Mouse (Mus musculus) adrenal gland (tissue): ENCODE measurements at regions not wholly inside any gene's neighbourhood (a gene's known extent, or its start where the extent isn't known, plus 50 kb on each side); places are given as distances from the start of the nearest gene placed in this dataset.

Experiments used
- intact Hi-C: fragments of 180-260 bp; cut with DNase I; formaldehyde crosslinking; loops from one replicate; pipeline ENCODE4 v1.15.1; 2025

DNA sequence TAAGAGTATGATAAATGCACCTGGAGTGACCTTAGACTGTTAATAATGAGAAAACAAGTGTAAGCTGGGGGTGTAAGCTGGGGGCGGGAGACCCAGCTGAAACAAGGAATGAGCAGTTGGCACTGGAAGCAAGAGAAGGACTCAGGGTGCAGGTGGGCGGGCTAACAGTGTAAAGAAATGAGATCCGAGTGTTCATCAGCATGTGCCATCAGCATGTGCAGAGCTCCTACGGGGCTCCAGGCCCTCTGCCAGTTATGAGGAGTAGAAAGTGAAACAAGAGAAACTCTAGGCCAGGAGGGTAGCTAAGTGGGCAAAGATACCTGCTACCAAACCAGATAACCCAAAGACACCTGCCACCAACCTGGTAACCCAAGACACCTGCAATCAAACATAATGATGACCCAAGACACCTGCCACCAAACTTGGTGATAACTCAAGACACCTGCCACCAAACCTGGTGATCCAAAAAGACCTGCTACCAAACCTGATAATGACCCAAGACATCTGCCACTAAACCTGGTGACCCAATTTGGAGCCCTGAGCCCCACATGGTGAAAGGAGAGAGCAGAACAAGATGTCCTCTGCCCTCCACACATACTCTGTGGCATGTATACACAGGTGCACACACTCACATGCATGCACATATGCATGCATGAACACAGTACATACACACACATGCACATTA is 120.1 kb upstream of the Ctnnb1 start:
- intact Hi-C loops: no loop called here

DNA sequence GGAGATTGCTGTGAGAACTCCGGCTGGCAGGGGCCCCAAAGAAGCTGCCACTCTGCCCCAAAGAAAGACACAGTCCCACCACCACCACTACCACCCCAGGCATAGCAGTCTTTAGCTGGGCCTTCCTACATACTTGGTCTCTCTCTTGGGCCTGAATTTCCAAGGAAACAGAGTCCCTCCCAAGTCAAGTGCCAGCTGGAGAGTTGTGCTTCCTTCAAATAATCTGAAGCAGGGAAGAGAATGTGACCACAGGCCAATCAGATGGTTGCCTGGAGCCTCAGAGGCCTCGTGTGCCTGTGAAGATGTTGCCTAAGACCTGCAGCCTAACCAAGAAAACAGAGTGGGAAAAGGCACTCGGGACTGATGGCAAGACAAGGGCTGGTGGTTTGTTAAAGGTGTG is 117.5 kb upstream of the Ctnnb1 start:
- intact Hi-C loops: no loop called here

DNA sequence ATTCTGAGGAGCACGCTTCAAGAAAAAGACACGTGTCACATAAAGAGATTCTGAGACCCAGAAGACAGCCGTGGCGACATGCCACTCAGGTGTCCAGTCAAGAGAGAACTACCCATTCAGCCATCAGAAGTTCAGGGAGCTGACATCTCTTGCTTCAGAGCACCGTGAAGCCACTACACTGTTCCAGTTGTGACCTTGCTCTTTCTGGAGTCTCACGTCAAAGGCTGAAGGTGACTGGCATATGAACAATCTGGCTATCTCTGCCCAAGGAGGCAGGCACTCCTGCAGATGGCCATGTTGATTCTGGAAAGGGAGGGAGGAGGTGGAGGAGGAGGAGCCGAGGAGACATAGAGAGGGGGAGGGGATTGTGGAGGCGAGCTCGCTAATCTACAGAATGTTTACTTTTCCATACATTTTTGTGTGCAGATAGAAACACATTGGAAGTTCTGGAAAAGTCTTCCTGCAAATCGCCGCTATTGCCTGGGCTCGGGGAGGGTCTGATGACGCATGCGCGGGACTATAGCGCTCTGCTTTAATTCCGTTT is 116.3 kb upstream of the Ctnnb1 start:
- intact Hi-C loops: no loop called here

DNA sequence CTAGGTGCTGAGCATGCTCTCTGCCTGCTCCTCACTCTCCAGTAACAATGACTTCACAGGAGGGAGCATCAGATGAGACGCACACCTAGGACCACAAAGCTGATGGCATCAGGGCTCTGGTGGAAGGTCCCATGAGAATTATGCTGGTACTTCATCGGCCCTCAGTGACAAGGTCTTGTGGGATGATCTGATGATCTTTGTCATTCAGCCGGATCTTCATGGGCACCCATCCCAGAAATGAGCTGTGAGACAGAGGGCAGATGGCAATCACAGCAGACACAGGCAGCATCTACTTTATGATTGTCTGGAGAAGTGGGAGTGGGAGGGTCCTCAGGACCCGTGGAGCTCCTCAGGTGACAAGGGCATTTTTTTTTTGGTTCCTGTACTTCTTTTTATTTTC is 114.7 kb upstream of the Ctnnb1 start:
- intact Hi-C loops: no loop called here

DNA sequence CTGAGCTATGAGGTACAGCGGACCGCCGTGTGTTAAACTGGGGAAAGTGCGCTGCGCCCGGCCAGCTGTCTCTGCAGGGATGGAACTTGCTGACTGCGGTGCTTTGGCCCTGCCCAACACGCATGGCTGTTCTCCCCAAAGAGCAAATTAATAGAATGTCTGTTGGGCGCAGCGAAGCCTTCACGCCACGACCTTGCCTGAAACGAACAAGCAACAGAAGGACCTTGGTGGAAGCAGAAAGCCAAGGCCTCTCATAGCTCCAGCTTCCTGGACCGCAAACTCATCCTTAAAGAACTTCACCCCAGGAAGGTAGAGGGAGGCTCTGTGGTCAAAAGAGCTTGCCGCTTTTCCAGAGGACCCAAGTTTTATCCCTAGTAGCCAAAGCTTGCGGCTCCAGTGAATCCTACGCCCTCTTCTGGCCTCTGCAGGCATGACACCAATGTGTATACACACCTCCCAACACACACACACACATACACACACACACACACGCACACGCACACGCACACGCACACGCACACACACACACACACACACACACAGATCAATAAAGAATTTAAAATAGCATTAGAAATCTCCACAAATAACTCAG is 110.2 kb upstream of the Ctnnb1 start:
- intact Hi-C loops: no loop called here

DNA sequence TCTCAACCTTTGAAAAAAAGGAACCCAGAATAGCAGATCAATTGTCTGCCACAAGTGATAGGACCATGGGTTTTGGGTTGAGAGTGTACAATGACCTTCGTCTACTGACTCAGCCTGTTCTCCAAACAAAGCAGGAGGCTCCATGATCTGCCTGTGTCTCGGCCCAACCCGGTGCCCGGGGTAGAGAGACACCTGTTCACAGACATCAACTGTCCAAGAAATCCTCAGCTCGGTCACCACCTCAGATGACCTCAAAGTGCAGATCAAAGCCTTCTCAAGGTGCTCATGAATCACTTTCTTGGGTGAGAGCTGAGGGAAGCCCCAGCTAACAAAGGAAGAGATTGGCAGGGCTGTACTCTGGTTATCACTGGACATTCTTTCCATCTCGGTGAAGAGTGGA is 108.1 kb upstream of the Ctnnb1 start:
- intact Hi-C loops: no loop called here

DNA sequence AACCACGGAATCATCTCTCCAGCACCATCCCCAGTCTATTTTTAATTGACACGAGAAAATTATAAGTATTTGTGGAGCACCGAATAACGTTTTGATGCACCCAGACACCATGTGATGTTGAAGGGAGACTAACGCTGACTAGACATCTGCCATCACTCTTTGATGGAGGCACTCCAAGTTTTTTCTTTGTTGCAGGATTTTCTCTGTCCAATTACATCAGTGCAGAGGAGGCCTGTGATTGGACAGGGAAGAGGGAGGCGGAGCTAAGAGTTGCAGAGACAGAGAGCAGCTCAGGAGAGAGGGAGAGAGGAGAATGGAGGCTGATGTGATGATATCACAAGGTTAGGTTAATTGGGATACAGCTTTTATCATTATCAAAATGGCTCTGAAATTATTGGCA is 105.6 kb upstream of the Ctnnb1 start:
- intact Hi-C loops: no loop called here

DNA sequence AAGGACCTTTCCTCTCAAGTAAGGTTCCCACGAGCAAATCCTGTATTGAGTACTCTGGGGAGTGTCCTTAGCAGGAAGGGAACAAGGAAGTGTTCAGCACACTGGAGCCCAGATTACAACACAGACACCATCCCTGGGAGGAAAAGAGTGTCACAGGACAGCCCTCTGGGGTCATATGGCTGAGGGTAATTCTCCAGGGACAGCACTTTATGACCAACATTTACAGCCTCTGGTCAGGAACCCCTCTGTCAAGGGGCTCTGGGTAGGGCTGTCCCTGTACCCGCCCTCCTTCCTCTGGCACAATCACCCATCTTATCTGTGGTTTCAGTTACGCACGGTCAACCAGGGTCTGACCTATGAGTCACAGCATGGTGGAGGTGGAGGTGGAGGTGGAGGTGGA is 102.8 kb upstream of the Ctnnb1 start:
- intact Hi-C loops: no loop called here

DNA sequence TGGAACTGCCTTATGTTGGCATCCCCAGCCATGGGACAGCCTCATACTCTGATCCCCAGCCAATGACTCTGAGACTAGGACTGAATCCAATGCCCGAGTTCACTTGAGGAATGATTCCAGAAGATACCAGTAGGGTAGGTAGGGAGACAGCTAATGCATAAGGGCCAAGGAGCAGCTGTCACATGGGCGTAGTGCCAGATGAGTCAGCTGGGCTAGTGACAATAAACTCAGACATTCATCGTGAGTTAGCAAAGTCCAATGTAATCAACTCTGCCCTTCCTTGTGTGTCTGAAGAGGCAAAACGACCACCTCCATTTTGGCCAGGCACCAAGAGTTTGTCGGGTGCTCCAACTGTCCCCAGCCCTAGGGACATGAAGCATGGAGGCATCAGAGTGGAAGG is 98.5 kb upstream of the Ctnnb1 start:
- intact Hi-C loops: no loop called here

DNA sequence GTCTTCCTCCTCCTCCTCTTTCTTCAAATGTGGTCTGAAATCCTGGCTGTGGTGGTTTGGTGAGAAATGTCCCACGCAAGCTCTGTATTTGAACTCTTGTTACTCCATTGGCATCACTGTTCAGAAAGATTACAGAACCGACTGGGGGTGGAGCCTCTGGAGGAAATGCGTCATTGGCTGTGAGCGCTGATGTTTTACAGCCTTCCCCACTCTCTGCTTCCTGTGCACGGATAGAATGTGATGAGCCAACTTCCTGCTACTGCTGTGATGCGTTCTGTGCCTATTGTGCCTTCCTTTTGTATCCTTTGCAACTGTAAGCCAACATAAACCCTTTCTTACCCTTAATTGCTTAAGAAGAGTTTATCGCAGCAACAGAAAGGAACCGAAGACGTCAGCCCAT is 94.8 kb upstream of the Ctnnb1 start:
- intact Hi-C loops: no loop called here

DNA sequence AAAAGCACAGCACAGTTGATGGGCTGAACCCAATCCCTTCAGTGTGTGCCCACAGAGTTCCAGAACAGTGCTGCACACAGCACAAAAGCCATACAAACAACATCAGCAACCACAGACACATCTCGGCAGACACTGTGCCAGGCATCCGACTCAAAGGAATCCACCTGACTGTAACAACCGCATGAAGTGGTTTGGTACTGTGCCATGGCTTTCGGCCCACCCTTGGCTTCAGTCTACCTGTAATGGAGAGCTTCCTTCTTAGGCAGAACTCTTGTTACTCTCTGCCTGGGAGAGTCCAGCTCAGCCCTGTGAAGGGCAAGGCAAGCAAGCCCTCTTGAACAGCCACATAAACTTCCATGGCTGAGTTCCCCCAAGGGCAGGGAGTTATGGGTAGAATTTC is 93.4 kb upstream of the Ctnnb1 start:
- intact Hi-C loops: no loop called here

DNA sequence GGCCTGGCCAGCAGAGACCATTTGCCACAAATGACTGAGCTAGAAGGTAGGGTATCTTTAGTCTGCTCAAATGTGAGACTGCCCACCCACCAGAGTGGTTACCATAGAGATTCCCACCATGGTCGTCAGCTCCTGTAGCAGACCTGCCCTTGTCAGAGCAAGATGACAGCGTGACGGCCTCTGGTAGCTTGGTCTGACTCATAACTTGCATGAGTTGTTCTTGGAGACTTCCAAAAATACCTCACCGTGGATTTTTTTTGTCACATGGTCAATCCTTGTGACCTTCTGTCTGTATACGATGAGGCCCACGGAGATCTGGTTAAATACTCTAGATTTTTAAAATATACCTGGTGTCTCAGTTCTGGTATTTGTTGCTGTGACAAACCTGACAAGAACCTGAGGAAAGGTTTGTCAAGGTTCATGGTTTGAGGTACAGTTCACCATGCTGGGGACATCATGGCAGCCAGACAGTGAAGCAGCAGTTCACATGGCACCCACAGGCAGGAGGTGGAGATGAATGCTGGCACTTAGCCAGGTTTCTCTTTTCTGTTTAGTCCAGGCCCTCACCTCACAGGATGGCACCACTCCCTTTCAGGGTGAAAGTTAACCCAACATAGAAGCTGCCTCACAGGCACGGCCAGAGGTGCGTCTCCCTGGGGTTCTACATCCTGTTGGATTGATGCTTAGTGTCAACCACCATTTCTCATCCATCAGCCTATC is 91.4 kb upstream of the Ctnnb1 start:
- intact Hi-C loops: no loop called here

DNA sequence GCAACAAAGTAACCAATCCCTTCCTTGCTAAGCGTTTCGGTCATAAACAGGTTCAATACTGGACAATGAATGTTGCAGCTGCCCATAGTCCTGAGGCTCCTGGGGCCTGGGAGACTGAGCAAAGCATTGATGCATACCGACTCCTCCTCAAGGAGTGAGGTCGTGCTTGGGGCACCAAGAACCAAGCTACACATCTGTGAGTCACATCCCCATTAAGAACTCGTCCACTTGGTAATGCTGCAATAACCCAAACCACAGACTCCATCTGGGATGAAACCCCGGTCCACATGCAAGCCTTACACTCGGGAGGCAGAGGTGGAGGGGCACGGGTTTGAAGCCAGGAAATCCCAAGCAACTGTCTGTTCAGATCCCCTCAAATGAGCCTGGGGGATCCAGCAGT is 85.3 kb upstream of the Ctnnb1 start:
- intact Hi-C loops: no loop called here

DNA sequence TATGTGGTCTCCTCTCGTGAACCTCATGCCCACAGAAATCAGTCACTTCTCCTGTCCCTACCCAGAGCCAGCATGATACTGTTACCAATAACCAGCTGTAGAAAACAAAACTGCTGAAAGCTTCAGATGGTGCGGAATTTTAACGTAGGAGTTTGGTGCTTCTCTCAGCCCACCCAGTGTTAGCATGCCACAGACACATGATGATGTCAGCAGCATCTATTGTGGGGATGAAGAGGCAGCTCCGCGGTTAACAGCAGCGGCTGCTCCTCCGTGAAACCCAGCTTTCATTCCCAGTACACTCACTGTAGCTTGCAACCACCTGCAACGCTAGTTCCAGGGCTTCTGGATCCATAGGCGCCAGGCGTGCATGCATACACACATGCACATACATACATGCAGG is 83.5 kb upstream of the Ctnnb1 start:
- intact Hi-C loops: no loop called here

DNA sequence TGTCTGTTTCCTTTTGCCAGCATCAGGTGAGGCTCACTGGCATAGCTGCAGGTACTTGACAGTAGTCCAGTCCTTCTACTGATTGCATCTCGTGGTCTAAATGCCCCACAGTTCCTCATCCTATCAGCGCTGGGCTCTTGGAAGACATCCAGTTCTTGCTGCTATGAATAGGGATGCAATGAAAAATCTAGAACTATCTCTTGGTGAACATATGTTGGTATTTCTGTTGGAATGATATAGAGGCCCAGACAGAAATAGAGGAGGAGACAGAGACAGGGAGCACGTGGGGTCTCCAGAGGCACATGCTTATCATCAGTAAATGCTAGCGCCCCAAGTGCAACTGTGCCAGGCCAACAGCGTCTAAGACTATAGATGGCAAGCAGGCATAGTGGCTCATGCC is 81.4 kb upstream of the Ctnnb1 start:
- intact Hi-C loops: no loop called here

DNA sequence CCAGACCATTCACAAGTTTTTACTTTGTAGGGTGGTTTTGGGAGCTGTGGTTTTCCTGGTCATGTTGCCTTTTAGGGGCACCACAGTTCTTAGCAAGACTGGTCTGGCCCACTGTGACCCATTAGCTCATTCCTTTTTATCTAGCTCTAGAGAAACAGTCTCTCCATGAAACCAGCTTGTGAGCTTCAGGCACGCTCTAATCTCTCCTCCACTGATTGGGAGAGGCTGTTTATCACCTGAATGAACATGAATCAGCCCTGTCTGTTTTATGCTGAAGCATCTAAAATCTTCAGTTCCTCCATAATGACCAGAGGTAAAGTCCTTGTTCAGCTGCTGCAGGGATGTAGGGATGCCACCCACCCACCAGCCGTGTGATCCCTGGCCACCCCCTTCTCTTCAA is 80.1 kb upstream of the Ctnnb1 start:
- intact Hi-C loops: no loop called here

DNA sequence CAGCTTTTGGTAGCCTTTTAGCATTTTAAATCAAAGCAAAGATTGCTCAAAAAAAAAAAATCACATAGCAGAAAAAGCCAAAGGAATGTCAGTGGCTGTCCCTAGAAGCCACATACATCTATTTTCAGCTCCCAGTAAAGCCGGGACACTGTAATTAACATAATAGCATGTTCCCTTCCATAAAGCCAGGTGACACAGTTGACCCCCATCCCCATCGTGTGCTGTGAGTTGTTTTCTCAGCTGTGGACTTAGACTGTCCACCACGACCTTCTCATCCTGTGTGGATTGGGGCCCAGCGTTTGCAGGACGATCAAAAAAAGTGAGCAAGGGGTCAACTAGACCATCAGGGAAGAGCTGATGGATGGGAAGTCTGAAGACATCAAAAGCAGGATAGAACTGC is 78.9 kb upstream of the Ctnnb1 start:
- intact Hi-C loops: no loop called here

DNA sequence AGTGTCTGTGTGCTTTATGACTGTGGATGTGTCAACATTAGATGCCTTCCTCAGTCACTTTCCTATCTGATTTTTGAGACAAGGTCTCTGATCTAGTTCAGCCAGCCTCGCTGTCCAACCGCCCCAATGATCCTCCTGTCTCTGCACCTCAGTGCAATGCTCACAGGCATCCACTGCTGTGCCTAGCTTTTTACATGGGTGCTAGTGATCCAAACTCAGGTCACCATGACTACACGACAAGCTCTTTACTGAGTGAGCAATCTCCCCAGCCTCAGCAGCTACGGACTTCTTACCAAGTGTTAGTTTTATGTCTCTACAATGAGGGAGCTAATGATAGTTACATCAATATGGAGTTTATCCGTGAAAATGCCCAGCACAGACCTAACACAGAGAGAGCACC is 77.1 kb upstream of the Ctnnb1 start:
- intact Hi-C loops: no loop called here

DNA sequence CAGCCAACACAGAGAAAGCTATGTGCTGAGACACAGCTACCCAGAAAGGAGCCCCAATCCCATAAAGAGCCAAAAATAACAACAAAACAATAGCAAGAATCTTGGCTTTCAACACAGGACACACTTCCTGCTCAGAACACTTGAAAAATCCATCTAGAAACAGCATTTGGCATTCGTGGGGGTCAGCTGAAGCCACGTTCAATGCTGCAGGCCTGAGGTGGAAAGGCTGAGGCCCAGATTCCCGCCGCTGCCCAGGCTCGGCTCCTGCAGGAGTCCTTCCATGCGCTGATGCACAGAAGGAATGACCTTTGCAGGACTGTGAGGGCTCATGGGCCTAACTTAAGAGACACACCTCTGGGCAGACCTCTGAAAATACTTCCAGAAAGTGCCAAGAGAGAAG is 76.4 kb upstream of the Ctnnb1 start:
- intact Hi-C loops: no loop called here

DNA sequence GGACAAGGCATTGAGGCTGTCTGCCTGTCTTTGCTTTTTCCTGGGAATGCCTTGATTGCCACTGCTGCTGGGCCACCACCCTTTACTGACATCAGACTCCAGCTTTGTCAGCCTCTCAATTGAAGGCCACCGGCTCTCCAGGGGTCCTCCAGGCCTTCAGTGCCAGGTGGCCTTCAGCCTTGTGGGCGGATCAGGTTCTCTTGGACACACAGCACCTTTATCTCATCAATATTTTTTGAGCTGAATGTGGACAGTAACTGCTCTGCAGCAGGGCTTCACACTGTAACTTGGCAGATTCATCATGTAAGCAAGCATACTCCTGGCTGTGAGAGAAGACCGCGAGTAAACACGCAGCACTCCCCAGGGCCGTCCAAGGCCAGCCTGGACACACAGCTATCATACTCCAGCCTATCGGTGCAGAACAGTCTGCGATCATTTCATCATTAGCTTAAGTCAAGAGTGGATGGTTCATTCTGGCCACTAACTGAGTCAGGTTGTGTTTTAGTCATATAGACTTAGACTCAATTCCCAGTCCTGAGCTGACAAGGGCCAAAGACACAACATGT is 75.9 kb upstream of the Ctnnb1 start:
- intact Hi-C loops: no loop called here

DNA sequence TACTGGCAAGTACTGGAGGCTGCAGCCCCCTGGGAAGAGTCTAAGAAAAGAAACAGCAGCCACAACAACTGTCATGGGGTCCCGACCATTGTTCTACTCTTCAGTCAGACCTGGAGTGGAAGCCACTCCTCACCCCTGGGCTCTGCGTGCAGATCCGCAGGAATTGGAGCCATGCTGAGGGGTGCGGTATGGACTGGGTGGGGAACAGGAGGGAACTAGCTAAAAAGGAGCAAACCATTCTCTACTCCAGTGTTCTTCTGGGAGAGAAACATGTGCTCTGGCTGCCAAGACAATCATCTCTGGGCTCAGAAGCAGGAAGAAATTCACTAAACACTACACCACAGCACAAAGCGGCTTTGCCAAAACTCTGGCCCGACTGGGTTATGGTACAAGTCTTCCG is 74.7 kb upstream of the Ctnnb1 start:
- intact Hi-C loops: no loop called here

DNA sequence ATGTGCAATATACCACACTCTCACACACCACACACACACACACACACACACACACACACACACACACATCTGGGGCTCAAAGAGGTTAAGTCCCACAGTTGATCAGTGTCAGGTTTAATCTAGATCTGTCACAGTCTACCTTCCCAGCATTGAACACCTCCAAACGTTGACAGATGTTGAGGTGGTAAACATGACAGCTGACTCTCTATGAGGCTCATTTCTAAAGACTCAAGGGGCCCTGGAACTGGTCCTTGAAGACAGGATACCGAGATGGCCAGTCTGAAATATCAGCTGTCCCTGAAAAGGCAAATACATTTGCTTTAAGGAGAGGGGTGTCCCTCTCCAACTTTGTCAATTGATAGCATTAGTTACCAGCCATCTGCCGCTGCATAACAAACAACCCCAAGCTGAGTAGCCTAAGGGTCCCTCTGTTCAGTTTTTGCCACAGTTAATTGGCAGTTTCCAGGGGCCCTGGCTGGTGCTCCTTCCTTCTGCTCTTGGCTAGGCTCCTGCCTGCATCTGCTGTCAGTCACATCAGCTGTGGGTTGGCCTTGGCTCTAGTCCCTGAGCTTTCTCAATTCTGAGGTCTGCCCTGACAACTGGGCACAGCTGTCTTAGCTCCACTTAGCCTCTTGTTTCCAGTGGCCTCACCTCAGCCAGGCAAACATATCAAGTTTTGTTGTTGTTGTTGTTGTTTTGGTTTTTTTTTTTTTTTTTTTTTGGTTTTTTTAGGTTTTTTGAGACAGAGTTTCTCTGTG is 73.5 kb upstream of the Ctnnb1 start:
- intact Hi-C loops: loop anchor here (5.0 kb wide), 1 partner anchor 62 kb away; no protein-coding TSS in a partner anchor
